Mouse (Mus musculus): Measurements from ENCODE around the gene Defb5.
"Not testable (repeated sequence)": the region's sequence is repeated elsewhere in the genome, so short reads cannot be mapped to it uniquely, and the experiment has no call there.

Gene Defb5

DNA sequence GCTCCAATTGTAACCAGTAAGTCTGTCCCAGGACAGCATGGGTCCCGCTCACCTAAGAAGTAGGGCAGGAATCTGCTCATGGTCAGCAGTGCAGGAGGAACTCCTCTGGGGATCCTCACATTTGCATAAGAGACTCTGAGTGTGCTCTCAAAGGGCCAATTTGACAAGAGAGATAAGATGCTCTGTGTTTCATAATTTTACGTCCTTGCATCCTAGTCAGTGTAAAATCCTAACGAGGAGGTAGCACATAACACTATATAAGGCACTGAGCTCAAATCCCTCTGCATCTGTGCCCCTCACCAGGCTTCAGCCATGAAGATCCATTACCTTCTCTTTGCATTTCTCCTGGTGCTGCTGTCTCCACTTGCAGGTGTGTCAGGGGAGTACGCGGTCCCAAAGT, at the start of gene Defb5:
Gene Defb5 (plus strand): TSS at position 301 of the 400 bp plus-strand sequence.
- no peak for DNase-seq (ENCODE audit: low read depth, low spot score)

DNA sequence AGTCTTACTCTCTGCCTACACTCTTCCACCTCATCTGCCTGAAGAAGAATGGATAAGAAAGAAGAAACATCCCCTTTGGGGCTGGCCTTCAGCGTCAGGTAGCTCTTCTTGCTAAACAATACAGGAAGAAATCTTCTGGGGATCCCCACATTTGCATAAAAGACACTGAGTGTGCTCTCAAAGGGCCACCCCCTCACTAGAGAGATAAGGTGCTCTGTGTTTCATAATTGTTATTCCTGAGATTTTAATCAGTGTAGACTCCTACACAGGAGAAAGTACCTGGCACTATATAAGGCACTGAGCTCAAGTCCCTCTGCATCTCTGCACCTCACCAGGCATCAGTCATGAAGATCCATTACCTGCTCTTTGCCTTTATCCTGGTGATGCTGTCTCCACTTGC, 22.2 kb upstream of the Defb5 start, which contains the start of gene Defb6:
Gene Defb6 (plus strand): TSS at position 318 of the 400 bp plus-strand sequence.
- no peak for DNase-seq (ENCODE audit: low read depth, low spot score)

DNA sequence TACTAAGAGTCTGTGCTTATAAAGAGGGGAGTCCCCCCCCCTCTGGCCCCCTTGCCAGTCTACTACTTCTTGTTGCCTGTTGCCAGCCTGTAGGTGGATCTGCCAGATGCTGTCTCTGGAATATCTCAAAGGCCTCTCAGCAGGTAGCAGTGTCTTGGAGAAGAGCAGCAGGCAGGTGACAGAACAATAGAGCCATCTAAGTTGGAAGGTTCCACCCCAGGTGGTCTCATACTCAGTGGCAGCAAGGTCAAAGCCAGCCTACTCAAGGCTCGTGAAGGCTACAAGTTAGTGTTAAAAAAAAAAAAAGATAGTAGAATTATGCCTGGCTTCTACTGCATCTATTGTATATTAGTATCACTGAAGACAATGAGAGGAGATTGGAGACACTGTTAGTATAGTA, 9.3 kb upstream of the Defb5 start:
- DNase-seq (ENCODE audit: low read depth, low spot score), result no peak

DNA sequence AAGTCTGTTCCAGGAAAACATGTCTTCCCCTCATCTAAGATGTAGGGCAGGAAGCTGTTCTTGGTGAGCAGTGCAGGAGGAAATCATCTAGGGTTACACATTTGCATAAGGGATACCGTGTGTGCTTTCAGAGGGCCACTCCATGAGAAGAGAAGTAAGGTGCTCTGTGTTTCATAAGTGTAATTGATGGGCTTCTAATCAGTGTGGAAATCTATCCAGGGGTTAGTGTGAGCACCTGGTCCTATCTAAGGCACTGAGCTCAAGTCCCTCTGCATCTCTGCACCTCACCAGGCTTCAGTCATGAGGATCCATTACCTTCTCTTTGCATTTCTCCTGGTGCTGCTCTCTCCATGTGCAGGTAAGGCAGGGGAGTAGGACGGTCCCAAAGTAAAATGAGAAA, 7.8 kb upstream of the Defb5 start, which contains the start of gene Defb46:
Gene Defb46 (plus strand): TSS at position 301 of the 400 bp plus-strand sequence.
- no peak for DNase-seq (ENCODE audit: low read depth, low spot score)

DNA sequence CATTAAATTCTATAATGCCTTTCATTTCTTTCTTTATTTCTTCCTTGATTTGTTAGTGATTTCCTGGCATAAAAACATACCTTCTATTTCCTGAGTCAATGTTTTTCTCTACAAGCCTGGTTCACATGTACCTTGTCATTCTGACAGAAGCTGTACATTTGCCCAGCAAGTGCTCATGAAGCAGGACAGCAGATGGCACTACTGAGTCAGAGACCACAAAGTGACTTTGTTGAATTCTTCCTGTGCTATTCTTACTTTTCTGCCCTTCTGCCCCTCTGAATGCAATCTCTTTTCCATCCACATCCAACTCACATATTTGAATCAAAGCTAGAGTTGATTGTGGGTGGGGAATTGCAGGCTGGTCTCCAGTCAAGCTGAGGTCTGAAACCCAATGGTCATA, 10.8 kb downstream of the Defb5 start:
- DNase-seq (ENCODE audit: low read depth, low spot score), result no peak

DNA sequence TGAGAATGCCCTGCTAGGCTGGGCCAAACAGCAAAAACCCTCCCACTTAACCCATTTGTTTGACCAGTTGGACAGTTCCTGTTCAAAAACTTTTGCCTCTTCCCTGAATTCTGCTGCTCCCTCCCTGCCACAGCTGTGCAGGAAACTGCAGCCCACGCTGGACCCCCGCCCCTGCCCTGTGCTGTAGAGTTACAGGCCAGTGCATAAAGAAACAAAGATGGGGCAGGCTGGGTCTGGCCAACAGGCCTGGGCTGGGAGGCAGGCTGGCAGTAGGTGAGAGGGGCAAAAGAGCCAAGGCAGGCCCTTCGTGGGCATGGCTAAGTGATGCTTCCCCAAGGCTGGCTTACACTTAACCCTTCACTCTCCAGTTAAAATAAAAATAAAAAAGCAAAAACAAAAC, 12.3 kb downstream of the Defb5 start:
- DNase-seq (ENCODE audit: low read depth, low spot score), result no peak

DNA sequence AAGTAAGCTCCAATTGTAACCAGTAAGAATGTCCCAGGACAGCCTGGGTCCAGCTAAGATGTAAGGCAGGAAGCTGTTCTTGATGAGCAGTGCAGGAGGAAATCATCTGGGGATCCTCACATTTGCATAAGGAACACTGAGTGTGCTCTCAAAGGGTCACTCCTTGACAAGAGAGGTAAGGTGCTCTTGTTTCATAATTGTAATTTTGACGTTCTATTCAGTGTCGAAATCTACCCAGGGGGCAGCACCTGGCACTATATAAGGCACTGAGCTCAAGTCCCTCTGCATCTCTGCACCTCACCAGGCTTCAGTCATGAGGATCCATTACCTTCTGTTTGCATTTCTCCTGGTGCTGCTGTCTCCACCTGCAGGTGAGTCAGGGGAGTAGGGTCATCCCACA, 45.7 kb downstream of the Defb5 start, which contains the start of gene Defb3:
Gene Defb3 (plus strand): TSS at position 301 of the 400 bp plus-strand sequence.
- not testable (repeated sequence) for DNase-seq (ENCODE audit: low read depth, low spot score)

DNA sequence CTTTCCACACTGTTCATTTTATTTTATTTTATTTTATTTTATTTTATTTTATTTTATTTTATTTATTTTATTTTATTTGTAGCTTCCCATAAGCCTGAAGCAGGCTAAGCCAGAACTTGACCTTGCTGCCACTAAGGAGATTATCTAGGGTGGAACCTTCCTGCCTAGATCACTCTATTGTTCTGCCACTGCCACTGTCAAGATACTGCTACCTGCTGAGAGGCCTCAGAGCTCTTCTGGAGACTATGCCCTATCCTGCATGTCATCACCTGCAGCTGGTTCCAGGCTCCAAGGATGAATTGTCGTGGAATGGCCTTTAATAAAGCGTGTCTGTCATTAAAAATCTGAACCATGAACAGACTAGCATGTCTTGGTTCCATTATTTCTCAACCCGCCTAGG, 51.0 kb downstream of the Defb5 start:
- DNase-seq (ENCODE audit: low read depth, low spot score), result not testable (repeated sequence)

Data from retina, postnatal 7 days (tissue).